Mouse (Mus musculus) urinary bladder, postnatal 25 days (tissue): ENCODE measurements around the gene Aldh8a1.

ENCODE experiments used
- DNase-seq: peaks from one replicate; pipeline ENCODE4 v3.0.0; 2022; ENCODE audit warnings: low spot score

Aldh8a1 gene

DNA sequence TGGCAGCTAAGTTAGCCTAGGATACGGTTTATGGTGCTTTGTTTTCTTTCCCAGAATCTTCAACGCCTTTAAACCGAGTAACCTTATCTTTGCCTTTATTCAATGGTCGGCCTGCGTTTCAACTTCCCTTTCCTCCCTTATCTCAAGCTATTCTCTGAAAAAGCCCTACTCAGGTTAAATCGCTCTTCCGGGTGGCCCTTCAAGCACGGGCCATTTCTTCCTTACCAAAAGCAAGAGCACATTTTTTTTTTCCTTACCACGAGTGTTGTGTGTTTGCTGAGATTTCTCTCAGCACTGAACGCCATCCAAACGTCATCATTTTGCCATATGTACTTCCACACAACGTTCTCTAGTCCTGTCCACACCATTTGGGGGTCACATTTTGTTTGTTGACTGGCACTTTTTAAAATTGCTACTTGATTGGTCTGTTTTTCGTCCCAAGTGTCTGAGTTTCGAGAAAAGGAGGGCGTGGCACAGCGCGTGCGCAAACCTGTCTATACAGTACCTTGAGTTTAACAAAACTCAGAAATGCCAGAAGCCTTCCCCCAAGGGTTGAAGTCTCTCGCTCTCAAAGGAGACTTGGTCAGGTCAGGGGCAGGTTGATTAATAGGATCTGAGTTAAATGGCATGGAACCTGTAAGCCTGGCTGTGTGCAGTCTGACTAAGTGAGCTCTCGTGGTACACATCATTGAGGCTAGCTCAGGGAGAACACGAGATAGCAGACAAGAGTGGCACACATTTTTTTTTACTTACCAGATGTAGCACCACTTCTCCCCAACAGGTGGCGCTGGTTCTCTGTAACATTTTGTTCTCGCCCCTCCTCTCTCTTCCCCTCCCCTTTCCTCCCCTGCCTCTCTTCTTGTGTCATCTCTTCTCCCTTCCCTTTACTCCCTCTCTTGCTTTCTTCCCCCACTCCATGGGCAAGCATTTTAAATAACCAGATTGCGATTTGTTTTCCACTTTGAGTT lies 43.6 kb downstream of the Aldh8a1 start:
- peak; percentile 29 for DNase-seq

- no peak for DNase-seq
Measured at GRCm38 (mm10) chr10:21426515-21426914, 49.4 kb downstream of the Aldh8a1 start.

DNA sequence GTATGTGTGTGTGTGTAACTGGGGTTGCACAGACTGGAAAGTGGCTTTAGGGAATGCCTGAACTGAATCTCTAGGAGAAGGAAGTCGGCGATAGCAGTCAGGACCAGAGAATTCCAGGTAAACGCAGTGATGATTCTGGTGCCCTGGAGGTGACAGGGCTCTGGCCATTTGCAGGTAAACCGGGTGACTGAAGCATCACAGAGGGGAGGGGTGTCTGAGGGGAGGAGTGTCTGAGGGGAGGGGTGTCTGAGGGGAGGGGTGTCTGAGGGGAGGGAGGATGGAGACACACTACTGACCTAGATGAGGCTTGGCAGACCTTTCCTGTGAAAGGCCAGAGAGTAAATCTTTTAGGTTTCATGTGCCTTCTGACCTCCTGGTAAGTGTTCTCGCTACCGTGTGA lies 50.9 kb downstream of the Aldh8a1 start:
- no peak for DNase-seq

- DNase-seq, result no peak
Measured at GRCm38 (mm10) chr10:21439268-21439667, 62.2 kb downstream of the Aldh8a1 start.

DNA sequence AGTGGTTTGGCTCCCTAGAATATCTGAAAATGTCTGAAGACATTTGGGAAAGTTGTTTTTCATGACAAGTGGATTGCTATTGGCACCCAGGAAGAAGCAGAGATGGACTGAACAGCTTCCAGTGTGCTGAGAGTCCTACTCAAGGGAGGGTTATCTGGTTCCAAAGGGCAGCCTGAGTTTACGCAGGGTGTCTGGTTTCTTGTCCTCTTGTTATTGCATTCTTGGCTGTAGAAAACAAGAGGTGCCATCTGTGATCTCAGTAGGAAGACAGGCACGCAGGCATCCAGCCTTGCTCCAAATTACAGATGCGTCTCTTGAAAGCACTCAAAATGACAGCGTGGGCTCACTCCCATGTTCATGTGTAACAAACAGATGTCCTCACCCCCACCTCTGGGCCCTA lies 63.9 kb downstream of the Aldh8a1 start:
- no peak for DNase-seq

DNA sequence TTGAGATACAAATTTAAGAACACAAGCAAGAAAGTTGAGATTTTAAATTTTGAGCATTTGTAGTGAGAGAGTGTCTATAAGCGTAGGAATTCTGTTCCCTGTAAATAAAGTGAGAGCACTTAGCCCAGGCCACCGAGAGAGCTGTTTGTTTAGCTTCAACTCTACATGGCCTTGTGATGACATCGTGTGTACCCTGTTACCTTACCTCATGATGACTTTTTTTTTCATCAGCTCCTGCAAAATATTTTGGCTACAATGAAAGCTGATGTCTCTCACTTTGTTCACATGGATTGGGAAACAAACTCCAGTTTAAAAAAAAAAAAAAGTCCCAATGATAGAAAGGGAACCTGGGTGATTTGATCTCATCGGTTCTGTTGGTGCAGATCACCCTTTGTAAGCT lies 64.6 kb downstream of the Aldh8a1 start:
- DNase-seq, result no peak

DNA sequence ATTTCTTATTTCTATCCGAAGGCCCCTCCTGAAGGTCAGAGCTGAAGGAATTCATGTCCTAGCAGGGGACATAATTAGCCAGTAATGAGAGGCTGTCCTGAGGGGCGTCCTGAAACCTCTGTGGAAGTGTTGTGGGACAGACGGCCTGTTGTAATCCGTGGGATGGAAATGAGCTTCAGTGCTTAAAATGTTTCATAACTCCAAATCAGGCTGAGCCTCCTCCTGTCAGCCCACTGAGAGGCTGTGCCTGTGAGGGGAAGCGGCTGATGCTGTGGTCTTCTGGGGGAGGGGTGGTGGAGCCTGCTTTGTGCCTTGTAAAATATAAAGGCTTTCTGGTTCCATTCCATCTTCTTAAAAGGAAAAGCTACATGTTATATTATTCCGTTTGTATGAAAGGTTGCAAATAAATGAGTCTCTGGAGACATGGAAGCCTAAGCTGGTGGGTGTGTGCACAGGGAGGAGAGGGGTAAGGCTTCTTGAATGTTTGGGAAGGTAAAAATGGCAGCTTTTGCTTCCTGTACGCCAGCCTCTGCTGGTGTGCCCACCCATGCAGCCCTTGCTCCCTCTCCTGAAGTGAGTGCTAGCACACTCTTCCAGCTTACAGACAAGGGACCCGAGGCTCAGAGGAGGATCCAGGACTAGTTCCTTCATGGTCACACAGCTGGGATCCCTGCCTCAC lies 66.7 kb downstream of the Aldh8a1 start:
- DNase-seq, result no peak

- DNase-seq, result no peak
Measured at GRCm38 (mm10) chr10:21444410-21444809, 67.3 kb downstream of the Aldh8a1 start.
